Mouse (Mus musculus): Measurements from ENCODE around the gene Pih1d2. TPM values are rescaled to one million over a fixed set of nuclear protein-coding genes. Genes with fewer than 3 reads are reported as not detected.

Pih1d2 gene
- polyA plus RNA-seq (2015; fragmentation: Nextera tagmentation; extraction: Ambion mirVana): 1.5 and 1.8 TPM in 2 replicates

DNA sequence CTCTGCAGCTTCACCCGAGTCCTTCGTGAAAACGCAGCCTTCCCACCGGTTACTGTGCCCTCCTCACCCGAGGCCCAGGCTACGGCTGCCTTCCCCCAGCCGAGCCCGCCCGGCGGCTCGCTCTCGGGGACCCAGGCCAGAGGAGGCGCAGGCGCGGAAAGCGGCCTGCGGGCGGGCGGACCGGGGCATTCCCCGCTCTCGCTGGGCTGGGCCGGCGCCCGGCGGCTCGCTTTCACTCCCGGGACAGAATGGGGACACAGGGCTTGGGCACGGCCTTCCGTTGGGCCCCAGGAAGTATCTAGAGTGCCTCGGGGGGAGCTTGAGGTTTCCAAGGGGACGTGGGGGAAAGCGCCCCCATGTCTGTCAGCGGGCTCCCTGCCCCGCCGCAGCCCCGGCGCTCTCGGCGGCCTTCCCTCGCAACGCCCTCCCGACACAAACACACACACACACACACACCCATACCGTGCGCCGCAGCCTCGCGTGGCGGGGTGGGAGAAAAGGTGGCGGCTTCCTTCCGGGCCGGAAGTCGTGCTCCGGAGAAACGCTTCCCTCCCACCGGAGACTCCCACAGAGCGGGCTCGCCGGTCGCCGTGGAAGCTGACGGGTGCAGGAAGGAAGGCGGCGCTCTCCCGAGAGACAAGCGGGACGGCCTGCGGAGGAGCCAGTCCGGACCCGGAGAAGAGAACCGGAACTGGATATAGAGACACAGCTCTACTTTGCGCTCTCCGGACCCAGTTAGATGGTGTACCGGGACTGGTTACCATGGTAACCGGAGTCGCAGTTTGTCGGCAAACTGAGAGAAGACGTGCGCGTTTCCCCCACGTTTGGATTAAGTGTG lies at the start of gene Pih1d2, which contains the start of gene Nkapd1:
Gene Pih1d2, plus strand, starts transcription at position 556 of the 838 bp plus-strand sequence.
Gene Nkapd1, minus strand, starts transcription at position 699 of the 838 bp plus-strand sequence.

DNA sequence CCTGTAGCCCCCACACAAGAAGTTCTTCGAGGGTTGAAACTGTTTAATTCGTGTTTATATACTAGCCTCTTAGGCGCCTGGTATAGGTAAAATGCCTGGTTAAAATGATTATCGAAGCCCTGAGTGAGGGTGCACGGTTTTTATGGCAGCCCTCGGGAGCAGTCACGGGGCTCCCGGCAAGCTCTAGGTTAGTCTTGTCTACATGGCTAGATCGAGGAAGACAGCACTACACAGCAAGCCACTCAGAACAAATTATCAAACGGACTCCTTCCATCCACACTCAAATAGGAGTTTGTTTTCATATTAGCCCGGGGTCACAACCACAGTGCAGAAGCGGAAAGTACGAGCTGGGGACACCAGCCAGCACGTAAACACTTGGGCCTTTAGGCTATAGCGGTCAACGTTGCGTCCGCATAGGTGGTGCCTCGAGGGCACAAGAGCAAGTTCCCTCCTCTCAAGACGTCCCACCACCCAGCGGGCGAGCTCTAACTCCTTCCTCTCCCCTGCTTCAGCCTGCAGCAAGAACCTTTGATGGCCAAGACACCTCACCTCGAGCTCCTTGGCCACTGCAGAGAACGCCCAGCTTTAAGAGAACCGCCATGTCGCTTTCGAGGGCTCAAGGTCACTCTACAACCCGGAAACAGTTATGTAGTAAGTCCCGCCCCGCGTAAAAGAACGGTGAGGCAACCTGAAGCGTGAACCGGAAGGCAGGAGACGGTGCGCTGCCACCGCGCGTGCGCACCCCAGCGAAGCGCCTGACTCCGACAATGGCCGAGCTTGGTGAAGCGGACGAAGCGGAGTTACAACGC lies 13.7 kb upstream of the Pih1d2 start, which contains the start of the genes Sdhd and Timm8b:
Gene Sdhd, minus strand, starts transcription at position 624 of the 809 bp plus-strand sequence.
Gene Timm8b, plus strand, starts transcription at position 722 of the 809 bp plus-strand sequence.

DNA sequence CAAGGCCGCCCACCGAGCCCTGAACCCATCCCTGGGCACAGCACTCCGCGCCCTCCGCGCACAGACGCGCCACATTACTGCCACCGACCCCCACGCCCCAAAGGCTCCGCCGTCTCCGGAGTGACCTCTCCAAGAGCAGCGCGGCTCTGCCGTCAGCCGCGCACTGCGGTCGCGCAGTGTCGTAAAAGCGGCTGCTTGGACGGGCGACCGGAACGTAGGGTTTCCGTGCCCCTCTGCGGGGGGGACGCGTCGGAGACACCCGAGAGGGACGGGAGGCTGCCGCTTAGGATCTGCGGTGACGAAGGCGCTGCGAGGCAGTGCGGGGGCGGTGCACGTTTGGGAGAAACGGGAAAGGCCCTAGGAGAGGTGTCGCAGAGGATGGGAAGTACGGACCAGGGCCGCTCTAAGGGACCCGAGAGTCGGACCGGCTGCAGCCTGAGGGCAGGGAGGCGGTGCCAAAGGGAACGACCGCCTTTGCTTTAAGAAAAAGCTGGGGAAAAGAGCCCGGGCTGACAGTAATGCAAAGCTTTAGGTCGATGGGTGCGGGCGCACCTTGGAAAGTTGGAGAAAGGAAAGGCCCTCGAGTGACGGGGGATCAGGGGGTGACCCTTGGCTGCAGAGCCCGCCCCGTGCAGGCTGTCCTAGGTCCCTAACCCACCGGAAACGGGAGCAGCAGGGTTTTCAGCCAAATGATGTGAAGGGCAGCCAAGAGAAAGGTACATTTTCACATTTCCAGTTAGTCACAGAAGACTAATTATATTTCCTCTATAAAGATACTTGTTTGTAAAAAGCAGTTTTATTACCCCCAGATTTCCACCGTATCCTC lies 42.5 kb downstream of the Pih1d2 start, which contains the start of gene Dlat:
Gene Dlat, minus strand, starts transcription at position 389 of the 826 bp plus-strand sequence.

Other genes starting within 250 kb of the Pih1d2 start
- gene Plet1, start 122.8 kb upstream of the Pih1d2 start, polyA plus RNA-seq (2015; fragmentation: Nextera tagmentation; extraction: Ambion mirVana): 85.3 and 90.0 TPM in 2 replicates
- 64.4 and 72.6 TPM in 2 replicates for gene Pts, start 88.6 kb upstream of the Pih1d2 start, polyA plus RNA-seq (2015; fragmentation: Nextera tagmentation; extraction: Ambion mirVana)
- 7.4 and 9.4 TPM in 2 replicates for gene Il18, start 62.5 kb upstream of the Pih1d2 start, polyA plus RNA-seq (2015; fragmentation: Nextera tagmentation; extraction: Ambion mirVana)
- gene Bco2, start 62.1 kb upstream of the Pih1d2 start, polyA plus RNA-seq (2015; fragmentation: Nextera tagmentation; extraction: Ambion mirVana): 0.15 and 0.30 TPM in 2 replicates
- not detected in 2 replicates for gene Tex12, start 56.0 kb upstream of the Pih1d2 start, polyA plus RNA-seq (2015; fragmentation: Nextera tagmentation; extraction: Ambion mirVana)
- 283 and 294 TPM in 2 replicates for gene Sdhd, start 13.5 kb upstream of the Pih1d2 start, polyA plus RNA-seq (2015; fragmentation: Nextera tagmentation; extraction: Ambion mirVana)
- 213 and 221 TPM in 2 replicates for gene Timm8b, start 13.4 kb upstream of the Pih1d2 start, polyA plus RNA-seq (2015; fragmentation: Nextera tagmentation; extraction: Ambion mirVana)
- gene Nkapd1, start 143 bp downstream of the Pih1d2 start, polyA plus RNA-seq (2015; fragmentation: Nextera tagmentation; extraction: Ambion mirVana): 12.5 and 14.8 TPM in 2 replicates
- 36.8 and 50.7 TPM in 2 replicates for gene Dlat, start 42.5 kb downstream of the Pih1d2 start, polyA plus RNA-seq (2015; fragmentation: Nextera tagmentation; extraction: Ambion mirVana)
- gene Dixdc1, start 122.2 kb downstream of the Pih1d2 start, polyA plus RNA-seq (2015; fragmentation: Nextera tagmentation; extraction: Ambion mirVana): 4.4 and 5.5 TPM in 2 replicates
- gene 2310030G06Rik, start 129.2 kb downstream of the Pih1d2 start, polyA plus RNA-seq (2015; fragmentation: Nextera tagmentation; extraction: Ambion mirVana): 8.0 and 8.8 TPM in 2 replicates
- gene Cryab, start 134.0 kb downstream of the Pih1d2 start, polyA plus RNA-seq (2015; fragmentation: Nextera tagmentation; extraction: Ambion mirVana): 377 and 452 TPM in 2 replicates
- 50.8 and 52.8 TPM in 2 replicates for gene Hspb2, start 135.0 kb downstream of the Pih1d2 start, polyA plus RNA-seq (2015; fragmentation: Nextera tagmentation; extraction: Ambion mirVana)
- 7.0 and 7.4 TPM in 2 replicates for gene Fdxacb1, start 150.9 kb downstream of the Pih1d2 start, polyA plus RNA-seq (2015; fragmentation: Nextera tagmentation; extraction: Ambion mirVana)
- 19.1 and 20.0 TPM in 2 replicates for gene Alg9, start 157.7 kb downstream of the Pih1d2 start, polyA plus RNA-seq (2015; fragmentation: Nextera tagmentation; extraction: Ambion mirVana)
- gene 1110032A03Rik, start 158.2 kb downstream of the Pih1d2 start, polyA plus RNA-seq (2015; fragmentation: Nextera tagmentation; extraction: Ambion mirVana): 31.9 and 33.0 TPM in 2 replicates
- 21.8 and 23.2 TPM in 2 replicates for gene Ppp2r1b, start 228.0 kb downstream of the Pih1d2 start, polyA plus RNA-seq (2015; fragmentation: Nextera tagmentation; extraction: Ambion mirVana)

All from urinary bladder, postnatal 0 days (tissue).